Mouse (Mus musculus): Measurements from ENCODE around the gene Ercc6l.
"Not testable (repeated sequence)": the region's sequence is repeated elsewhere in the genome, so short reads cannot be mapped to it uniquely, and the experiment has no call there.

Ercc6l gene

DNA sequence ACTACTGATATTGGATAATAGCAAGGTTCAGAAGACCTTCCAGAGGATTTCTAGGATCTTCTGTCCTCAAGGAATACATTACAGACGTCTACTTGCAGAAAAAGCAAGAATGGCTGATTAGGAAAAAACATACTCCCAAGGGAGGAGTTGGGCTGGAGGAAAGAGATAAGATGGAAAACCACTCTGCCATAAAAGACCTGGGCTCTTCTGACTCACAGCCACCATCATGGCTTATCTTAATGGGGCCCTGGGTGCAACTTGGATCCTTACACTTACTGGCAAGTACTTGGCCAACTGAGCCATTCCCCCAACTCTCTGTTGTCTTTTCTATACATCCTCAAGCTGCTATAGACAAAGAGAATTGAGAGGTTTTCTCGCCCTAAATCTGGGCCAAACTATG, 53.1 kb downstream of the Ercc6l start:
- DNase-seq = not testable (repeated sequence)

DNA sequence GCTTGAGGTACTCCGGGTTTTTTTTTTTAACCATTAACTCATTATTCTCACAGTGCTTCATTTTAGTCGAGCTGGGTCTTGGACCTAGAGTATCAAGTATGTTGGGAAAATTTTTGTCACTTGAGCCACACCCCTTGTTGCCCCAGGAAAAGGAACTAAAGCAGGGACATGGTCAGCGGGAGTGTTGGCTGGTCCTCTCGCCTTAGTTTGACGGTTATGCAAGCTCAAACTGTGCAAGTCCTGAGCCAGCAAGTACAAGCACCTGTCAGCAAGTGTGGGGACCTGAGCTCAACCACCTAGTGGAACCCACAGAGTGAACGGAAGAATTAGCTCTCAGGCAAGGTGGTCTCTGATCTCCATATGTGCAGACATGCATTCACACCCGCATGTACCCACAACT, 55.0 kb downstream of the Ercc6l start:
- no peak for DNase-seq

DNA sequence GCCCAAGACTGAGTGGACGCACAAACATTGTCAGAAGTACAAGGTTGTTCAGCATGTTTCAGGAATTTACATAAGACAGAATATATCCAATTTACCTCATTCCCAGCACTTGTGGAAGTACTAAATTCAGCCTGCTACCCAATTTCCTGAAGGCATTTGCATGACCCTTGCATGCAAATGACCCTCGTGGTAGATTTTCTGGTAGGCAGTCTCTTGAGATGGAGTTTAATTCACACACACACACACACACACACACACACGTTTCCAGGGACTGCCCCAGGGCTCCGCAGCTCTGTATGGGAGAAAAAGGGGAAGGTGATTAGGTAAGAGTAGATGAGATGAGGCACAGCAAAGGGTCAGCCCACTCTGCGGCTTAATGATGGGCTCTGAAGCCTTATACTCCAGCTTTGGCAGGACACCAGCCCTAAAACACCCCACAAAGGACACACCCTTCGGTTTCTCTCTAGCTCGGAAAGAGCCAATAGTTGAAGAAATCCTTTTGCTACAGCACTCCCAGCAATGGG, 62.4 kb downstream of the Ercc6l start:
- DNase-seq = no peak
